Mouse (Mus musculus) stomach, embryonic 15.5 days (tissue): ENCODE results near the gene Adk. TPM values are rescaled to one million over a fixed set of nuclear protein-coding genes. Genes with fewer than 3 reads are reported as not detected.
A peak's percentile ranks its signal among the peaks of the same experiment; 100 is the strongest.

ENCODE experiments used
- ATAC-seq: fragments of 200-750 bp; cut with Nextera tagmentation; 2 replicates; pipeline ENCODE4 v1.8.0; 2017; ENCODE audit warnings: low read depth, moderate number of reproducible peaks, moderate TSS enrichment; ENCODE audit not compliant: insufficient read depth, low FRiP score
- H3K27ac ChIP-seq: fragments of 300-500 bp; sonication (generic); 2 replicates; pipeline ENCODE4 v1.5.1; 2015; ENCODE audit warnings: mild to moderate bottlenecking, inconsistent platforms
- H3K27me3 ChIP-seq: fragments of 300-500 bp; sonication (generic); replicated peaks from 2 replicates; pipeline ENCODE4 v1.6.1; 2015; ENCODE audit warnings: inconsistent platforms
- H3K36me3 ChIP-seq: fragments of 300-500 bp; sonication (generic); 2 replicates; pipeline ENCODE4 v1.6.1; 2015; ENCODE audit warnings: inconsistent platforms
- H3K4me1 ChIP-seq: fragments of 300-500 bp; sonication (generic); 2 replicates; pipeline ENCODE4 v1.6.1; 2015; ENCODE audit warnings: inconsistent platforms
- H3K4me2 ChIP-seq: fragments of 300-500 bp; sonication (generic); 2 replicates; pipeline ENCODE4 v1.6.1; 2015; ENCODE audit warnings: mild to moderate bottlenecking, inconsistent platforms
- H3K4me3 ChIP-seq: fragments of 300-500 bp; sonication (generic); replicated peaks from 2 replicates; pipeline ENCODE4 v1.5.1; 2015; ENCODE audit warnings: inconsistent platforms
- H3K9ac ChIP-seq: fragments of 300-500 bp; sonication (generic); 2 replicates; pipeline ENCODE4 v1.6.1; 2015; ENCODE audit warnings: inconsistent platforms
- H3K9me3 ChIP-seq: fragments of 300-500 bp; sonication (generic); 2 replicates; pipeline ENCODE4 v1.6.1; 2016; ENCODE audit warnings: inconsistent platforms
- WGBS: fragments of 180-500 bp; shearing (Covaris S2); methylation state at CpG from one replicate; pipeline ENCODE4 v1.1.7; 2015; 5-methylcytosine and 5-hydroxymethylcytosine counted together
- polyA plus RNA-seq: library from polyadenylated mRNA; unstranded; fragments of >200 nt; fragmentation: Nextera tagmentation; extraction: Ambion mirVana; gene quantifications from 2 replicates; pipeline ENCODE4 v1.2.1, GENCODE M21; 2015

Gene Adk
- polyA plus RNA-seq, 1 experiment from 2014 or later, result 167 TPM

GRCm38 (mm10) chr14:21069594-21069993 lies 17.2 kb downstream of the Adk start:
- no peak overlapping the region for H3K4me3 ChIP-seq
- no peaks in the 10 kb centered on the region for H3K9me3 ChIP-seq
- no peak overlapping the region for H3K27ac ChIP-seq
- H3K4me1 ChIP-seq, result no peaks in the 10 kb centered on the region; the same call in 1 of the 2 replicates
- no peaks in the 10 kb centered on the region for H3K36me3 ChIP-seq
- no peak for ATAC-seq
- no peak overlapping the region for H3K4me2 ChIP-seq
- H3K27me3 ChIP-seq, result no peaks in the 10 kb centered on the region
- no peak overlapping the region for H3K9ac ChIP-seq
- WGBS, result 80% methylated on average over 5 of the region's 5 CpGs

DNA sequence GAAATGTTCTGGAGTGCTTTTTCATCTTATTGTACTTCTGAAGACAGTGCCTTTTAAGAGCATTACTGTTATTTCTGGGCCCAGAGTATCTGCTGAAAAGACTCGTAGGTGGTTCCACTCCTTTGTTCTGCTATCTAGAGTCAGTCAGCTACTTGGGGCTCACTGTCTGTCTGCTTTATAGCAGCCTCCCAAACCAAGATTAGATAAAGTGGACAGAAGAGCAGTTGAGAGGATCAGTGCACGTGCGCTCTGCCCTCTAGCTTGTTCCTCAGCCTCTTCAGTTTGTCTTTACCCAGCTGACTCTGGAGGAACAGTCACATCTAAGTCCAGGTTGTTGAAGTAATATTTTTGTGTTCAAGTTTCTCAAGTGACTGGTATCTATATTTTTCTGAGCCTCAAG lies 21.6 kb downstream of the Adk start:
- Histone ChIP-seq H3K27ac (no peak overlapping the region), H3K9ac (no peak overlapping the region), H3K9me3 (no peaks in the 10 kb centered on the region), H3K4me2 (no peak overlapping the region), H3K4me1 (peaks cover 8% of the 10 kb centered on the region; the same call in 1 of the 2 replicates), H3K4me3 (no peak overlapping the region), H3K36me3 (no peaks in the 10 kb centered on the region), H3K27me3 (no peaks in the 10 kb centered on the region)
- no peak for ATAC-seq
- 60% methylated on average over 3 of the region's 3 CpGs for WGBS

DNA sequence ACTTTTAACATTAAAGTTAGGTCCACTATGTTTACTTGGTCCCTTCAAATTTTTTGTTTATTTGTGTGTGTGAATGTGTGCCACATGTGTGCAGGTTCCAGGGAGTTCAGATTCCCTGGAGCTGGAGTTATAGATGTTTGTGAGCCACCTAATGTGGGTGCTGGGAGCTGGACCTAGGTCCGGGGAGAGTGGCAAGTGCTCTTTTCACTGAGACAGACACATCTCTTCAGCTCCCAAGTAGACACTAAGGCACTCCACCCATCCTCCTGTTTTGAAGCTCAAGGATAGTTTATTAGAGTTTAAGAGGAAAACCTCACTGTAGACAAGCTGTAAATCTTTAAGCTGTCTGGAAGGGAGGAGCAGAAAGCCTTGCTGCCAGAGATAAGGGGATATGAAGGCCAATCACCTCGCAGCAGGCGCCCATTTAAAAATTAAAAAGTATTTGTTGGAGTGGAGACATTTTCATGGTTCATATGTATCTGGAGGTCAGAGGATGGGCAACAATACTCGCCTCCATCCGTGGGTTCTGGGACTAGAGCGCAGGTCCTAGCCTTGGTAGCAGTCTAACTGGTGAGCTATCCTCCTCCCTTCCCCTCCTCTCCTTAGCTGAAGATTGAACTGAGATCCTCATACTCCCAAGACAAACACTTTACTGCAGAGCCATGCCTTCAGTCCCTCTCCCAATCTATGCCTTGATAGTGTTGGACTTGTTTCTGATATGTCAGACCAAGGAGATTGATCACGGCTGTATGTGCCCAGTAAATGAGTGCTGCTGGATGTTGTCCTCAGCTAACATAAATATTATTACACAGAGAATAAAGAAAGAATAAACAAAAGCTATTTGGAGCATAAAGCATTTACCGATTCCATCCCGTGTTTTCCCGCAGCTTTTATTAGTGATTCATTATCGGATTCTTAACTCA lies 22.3 kb downstream of the Adk start:
- Histone ChIP-seq H3K4me1 (peaks cover 11% of the 10 kb centered on the region; the same call in 1 of the 2 replicates), H3K36me3 (no peaks in the 10 kb centered on the region), H3K27ac (peak overlapping the region; percentile 90), H3K4me3 (peak overlapping the region; percentile 68; the same call in 1 of the 2 replicates), H3K27me3 (no peaks in the 10 kb centered on the region), H3K9me3 (no peaks in the 10 kb centered on the region), H3K4me2 (peak overlapping the region; percentile 84), H3K9ac (no peak overlapping the region)
- ATAC-seq, result no peak
- WGBS, result 30% methylated on average over 11 of the region's 11 CpGs

- H3K4me2 ChIP-seq, result peak overlapping the region; percentile 84
- H3K4me3 ChIP-seq, result peak overlapping the region; percentile 68
- peak overlapping the region; percentile 90 for H3K27ac ChIP-seq
- H3K9me3 ChIP-seq, result no peaks in the 10 kb centered on the region
- peak; percentile 96 for ATAC-seq
- H3K36me3 ChIP-seq, result no peaks in the 10 kb centered on the region
- H3K9ac ChIP-seq, result peak overlapping the region; percentile 69
- WGBS, result under 1% methylated on average over 59 of the region's 59 CpGs
- no peaks in the 10 kb centered on the region for H3K27me3 ChIP-seq
- peaks cover 12% of the 10 kb centered on the region; the same call in 1 of the 2 replicates for H3K4me1 ChIP-seq
Observed at GRCm38 (mm10) chr14:21075751-21076500, 23.6 kb downstream of the Adk start.

DNA sequence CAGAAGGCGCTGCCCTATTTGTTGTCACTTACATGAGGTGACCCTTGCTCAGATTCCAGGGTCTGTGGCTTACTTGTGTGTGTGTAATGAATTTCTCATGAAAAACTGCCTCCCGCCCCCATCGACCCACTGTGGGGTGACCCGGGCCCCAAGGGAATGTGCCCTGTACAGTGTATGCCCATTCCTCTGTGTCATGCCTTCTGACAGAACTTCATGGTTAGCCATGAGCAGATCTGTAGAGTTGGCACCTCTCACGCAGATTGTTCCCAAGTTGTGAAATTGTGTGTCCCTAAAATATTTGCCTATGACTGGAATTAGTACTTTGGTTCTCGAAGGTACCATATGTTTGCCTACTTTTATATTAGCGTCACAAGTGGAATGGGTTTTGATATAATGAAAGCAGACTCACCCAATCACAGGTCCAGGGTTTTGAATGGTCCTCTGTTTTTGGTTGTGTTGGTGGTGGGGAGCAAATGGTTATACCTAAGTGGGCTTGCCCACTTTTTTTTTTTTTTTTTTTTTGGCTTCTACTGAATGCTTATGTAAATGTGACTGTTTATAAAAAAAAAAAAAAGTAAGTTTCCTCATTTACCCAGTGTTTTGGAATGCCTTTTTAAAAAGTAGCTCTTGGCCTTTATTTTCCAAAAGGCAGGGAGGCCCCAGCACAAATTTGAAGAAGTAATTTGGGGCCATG lies 24.3 kb downstream of the Adk start:
- 35% methylated on average over 7 of the region's 7 CpGs for WGBS
- peak overlapping the region; percentile 69; the same call in 1 of the 2 replicates for H3K27ac ChIP-seq
- ATAC-seq, result no peak

GRCm38 (mm10) chr14:21077939-21078338 lies 25.6 kb downstream of the Adk start:
- ATAC-seq, result no peak
- no peak overlapping the region for H3K27ac ChIP-seq
- no peak overlapping the region for H3K9ac ChIP-seq
- no peak overlapping the region for H3K4me2 ChIP-seq
- 72% methylated on average over 4 of the region's 4 CpGs for WGBS
- H3K36me3 ChIP-seq, result no peaks in the 10 kb centered on the region
- H3K4me3 ChIP-seq, result no peak overlapping the region
- H3K9me3 ChIP-seq, result no peaks in the 10 kb centered on the region
- peaks cover 17% of the 10 kb centered on the region; the same call in 1 of the 2 replicates for H3K4me1 ChIP-seq
- no peaks in the 10 kb centered on the region for H3K27me3 ChIP-seq

More for the DNA sequence above, 24.3 kb downstream of the Adk start:
- Histone ChIP-seq H3K4me1 (peaks cover 12% of the 10 kb centered on the region; the same call in 1 of the 2 replicates), H3K27me3 (no peaks in the 10 kb centered on the region), H3K9me3 (no peaks in the 10 kb centered on the region), H3K4me3 (peak overlapping the region; percentile 68), H3K4me2 (peak overlapping the region; percentile 84), H3K36me3 (no peaks in the 10 kb centered on the region), H3K9ac (peak overlapping the region; percentile 69)

DNA sequence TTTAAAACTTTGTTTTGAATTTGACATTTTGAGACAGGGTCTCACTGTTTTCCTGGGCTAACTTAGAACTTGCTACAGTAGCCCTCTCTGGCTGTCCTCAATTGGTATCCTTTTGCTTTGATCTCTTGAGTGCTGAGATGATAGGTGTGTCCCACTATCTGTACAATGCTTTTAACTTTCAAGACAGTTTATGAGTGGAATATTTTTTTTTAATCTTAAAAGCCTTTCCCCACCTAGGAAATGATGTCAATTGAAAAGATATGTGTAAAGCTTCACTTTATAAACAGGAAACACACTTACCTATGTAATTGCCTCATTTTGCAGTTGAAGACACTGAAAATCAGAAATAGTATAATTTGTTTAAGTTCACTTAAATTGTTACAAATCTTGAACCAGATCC lies 26.1 kb downstream of the Adk start:
- Histone ChIP-seq H3K4me2 (no peak overlapping the region), H3K4me3 (no peak overlapping the region), H3K27ac (no peak overlapping the region)

GRCm38 (mm10) chr14:21082823-21083222 lies 30.4 kb downstream of the Adk start:
- 69% methylated on average over 1 of the region's 1 CpGs for WGBS
- Histone ChIP-seq H3K9me3 (no peaks in the 10 kb centered on the region), H3K4me2 (no peak overlapping the region), H3K9ac (no peak overlapping the region), H3K4me1 (peaks cover 18% of the 10 kb centered on the region; the same call in 1 of the 2 replicates), H3K27me3 (no peaks in the 10 kb centered on the region), H3K27ac (no peak overlapping the region), H3K4me3 (no peak overlapping the region), H3K36me3 (no peaks in the 10 kb centered on the region)
- ATAC-seq, result no peak

More for the DNA sequence above, 26.1 kb downstream of the Adk start:
- Histone ChIP-seq H3K27me3 (no peaks in the 10 kb centered on the region), H3K9ac (no peak overlapping the region), H3K9me3 (no peaks in the 10 kb centered on the region), H3K4me1 (peaks cover 17% of the 10 kb centered on the region; the same call in 1 of the 2 replicates), H3K36me3 (no peaks in the 10 kb centered on the region)
- ATAC-seq, result no peak

DNA sequence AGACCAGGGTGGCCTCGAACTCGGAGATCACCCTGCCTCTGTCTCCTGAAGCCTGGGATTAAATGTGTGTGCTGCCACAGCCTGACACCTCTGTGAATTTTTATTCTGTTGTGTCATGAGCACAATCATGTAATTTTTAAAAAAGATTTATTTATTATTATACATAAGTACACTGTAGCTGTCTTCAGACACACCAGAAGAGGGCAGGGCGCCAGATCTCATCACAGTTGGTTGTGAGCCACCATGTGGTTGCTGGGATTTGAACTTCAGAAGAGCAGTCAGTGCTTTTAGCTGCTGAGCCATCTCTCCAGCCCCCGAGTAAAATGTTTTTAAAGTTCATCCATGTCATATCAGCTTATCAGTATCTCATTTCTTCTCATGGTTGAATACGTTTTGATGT lies 33.3 kb downstream of the Adk start:
- Histone ChIP-seq H3K36me3 (no peaks in the 10 kb centered on the region), H3K4me2 (no peak overlapping the region), H3K9me3 (no peaks in the 10 kb centered on the region), H3K4me3 (no peak overlapping the region), H3K4me1 (peaks cover 18% of the 10 kb centered on the region), H3K27ac (no peak overlapping the region), H3K9ac (no peak overlapping the region), H3K27me3 (no peaks in the 10 kb centered on the region)
- 76% methylated on average over 5 of the region's 5 CpGs for WGBS
- no peak for ATAC-seq

DNA sequence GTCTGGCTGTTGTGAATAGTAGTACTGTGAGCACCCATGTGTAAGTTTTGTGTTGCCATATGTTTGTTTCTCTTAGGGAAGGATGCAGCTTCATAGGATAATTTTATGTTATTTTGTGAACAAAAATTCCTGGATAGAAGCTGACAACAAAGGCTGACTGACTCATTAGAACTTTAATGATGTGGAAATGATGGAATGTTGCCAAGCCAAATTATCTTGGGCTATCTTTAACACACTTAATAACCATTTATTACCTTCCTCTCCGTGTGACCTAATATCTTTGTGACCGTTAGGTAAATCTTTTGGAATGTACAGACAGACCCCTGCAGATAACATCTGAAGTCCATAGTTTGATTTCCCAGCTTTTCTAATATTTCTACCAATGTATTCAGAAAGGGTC lies 33.7 kb downstream of the Adk start:
- no peaks in the 10 kb centered on the region for H3K36me3 ChIP-seq
- H3K27me3 ChIP-seq, result no peaks in the 10 kb centered on the region
- H3K4me2 ChIP-seq, result no peak overlapping the region
- H3K4me3 ChIP-seq, result no peak overlapping the region
- H3K4me1 ChIP-seq, result peaks cover 18% of the 10 kb centered on the region
- no peak for ATAC-seq
- H3K9me3 ChIP-seq, result no peaks in the 10 kb centered on the region
- H3K9ac ChIP-seq, result no peak overlapping the region
- H3K27ac ChIP-seq, result peak overlapping the region; percentile 65; the same call in 1 of the 2 replicates
- 36% methylated on average over 2 of the region's 2 CpGs for WGBS

- no peak for ATAC-seq
- H3K4me1 ChIP-seq, result peaks cover 17% of the 10 kb centered on the region
- 0 out of 2 replicates have a peak overlapping the region, but pooled peaks have one; percentile 4 for H3K4me2 ChIP-seq
- no peaks in the 10 kb centered on the region for H3K36me3 ChIP-seq
- H3K4me3 ChIP-seq, result no peak overlapping the region
- 31% methylated on average over 7 of the region's 7 CpGs for WGBS
- H3K9me3 ChIP-seq, result no peaks in the 10 kb centered on the region
- no peaks in the 10 kb centered on the region for H3K27me3 ChIP-seq
- H3K9ac ChIP-seq, result no peak overlapping the region
- H3K27ac ChIP-seq, result peak overlapping the region; percentile 65
Observed at GRCm38 (mm10) chr14:21086827-21087351, 34.5 kb downstream of the Adk start.
